Mouse (Mus musculus): Measurements from ENCODE around the gene Ipo4. TPM values are rescaled to one million over a fixed set of nuclear protein-coding genes. Genes with fewer than 3 reads are reported as not detected.

Gene Ipo4
- polyA plus RNA-seq, 1 experiment from 2014 or later, result 123 TPM

DNA sequence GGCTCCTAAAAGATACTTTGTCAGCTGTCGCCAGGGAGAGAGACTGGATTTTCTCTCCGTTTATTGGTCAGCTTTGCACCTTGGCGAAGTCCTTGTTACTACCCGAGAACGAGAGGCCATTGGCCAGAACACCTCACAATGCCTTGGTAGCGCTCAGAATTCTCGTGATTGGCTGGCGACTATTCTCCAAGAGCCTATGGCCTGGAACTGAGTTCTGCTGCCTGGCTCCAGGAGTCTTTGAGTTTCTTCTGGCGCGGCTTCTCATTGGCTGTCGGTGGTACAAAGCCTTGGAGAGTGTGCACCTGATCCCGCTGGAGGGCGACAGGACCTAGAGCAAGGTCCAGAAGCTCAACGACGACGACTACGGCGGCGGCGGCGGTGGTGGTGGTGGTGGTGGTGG is 17.9 kb downstream of the Ipo4 start, which contains the start of gene Rec8:
Rec8 (plus strand) TSS at position 216 of the 400 bp plus-strand sequence.
- H3K4me3 ChIP-seq, result peak within 1 kb of the TSS; percentile 36
- H3K4me1 ChIP-seq, result peaks cover 20% of the 10 kb centered on the region
- H3K27me3 ChIP-seq (ENCODE audit: poor library complexity, severe bottlenecking), result peaks cover 13% of the 10 kb centered on the region
- DNase-seq (ENCODE audit: extremely low spot score, low spot score), result peak; percentile 63
- peak within 1 kb of the TSS; percentile 42; the same call in 1 of the 2 replicates for H3K27ac ChIP-seq
- no peaks in the 10 kb centered on the region; the same call in 1 of the 2 replicates for H3K36me3 ChIP-seq (replicated peaks)
- 28% methylated on average over 21 of the region's 21 CpGs for WGBS
- no peaks in the 10 kb centered on the region for H3K9me3 ChIP-seq

DNA sequence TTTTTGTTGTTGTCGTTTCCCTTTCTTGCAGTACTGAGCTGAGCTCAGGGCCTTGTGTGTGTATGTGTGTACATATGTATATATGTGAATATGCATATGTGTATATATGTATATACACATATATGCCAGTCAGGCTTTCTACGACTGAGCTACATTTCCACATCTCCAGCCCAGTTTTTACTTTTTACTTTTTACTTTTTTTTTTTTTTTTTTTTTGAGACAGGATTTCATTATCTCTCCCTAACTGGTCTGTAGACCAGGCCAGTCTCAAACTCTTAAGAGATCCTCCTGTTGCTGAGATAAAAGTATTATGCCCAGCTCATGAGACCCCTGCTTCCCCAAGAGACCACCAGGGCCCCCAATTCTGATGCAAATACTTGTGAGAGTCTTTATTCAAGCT is 18.9 kb downstream of the Ipo4 start:
- Histone ChIP-seq H3K4me3 (no peak overlapping the region), H3K36me3 (replicated peaks) (no peaks in the 10 kb centered on the region), H3K27me3 (ENCODE audit: poor library complexity, severe bottlenecking) (peaks cover 13% of the 10 kb centered on the region), H3K27ac (no peak overlapping the region), H3K9me3 (no peaks in the 10 kb centered on the region), H3K4me1 (peaks cover 20% of the 10 kb centered on the region)
- no peak for DNase-seq (ENCODE audit: extremely low spot score, low spot score)
- 89% methylated on average over 2 of the region's 2 CpGs for WGBS

DNA sequence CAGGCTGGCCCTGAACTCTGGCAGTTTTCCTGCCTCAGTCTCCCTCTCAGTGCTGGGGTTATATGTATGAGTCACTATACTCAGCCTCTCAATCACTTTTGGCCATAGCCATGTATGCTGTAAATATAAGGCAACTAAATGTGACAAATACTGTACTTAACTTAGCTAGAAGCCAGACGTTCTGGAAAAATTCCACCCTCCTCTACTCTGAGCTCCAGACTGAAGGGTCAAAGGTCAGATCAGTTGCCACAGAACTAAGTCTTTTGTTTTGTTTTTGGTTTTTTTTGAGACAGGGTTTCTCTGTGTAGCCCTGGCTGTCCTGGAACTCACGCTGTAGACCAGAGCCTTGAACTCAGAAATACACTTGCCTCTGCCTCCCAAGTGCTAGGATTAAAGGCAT is 19.9 kb downstream of the Ipo4 start:
- H3K27me3 ChIP-seq (ENCODE audit: poor library complexity, severe bottlenecking), result peaks cover 13% of the 10 kb centered on the region
- no peak for DNase-seq (ENCODE audit: extremely low spot score, low spot score)

DNA sequence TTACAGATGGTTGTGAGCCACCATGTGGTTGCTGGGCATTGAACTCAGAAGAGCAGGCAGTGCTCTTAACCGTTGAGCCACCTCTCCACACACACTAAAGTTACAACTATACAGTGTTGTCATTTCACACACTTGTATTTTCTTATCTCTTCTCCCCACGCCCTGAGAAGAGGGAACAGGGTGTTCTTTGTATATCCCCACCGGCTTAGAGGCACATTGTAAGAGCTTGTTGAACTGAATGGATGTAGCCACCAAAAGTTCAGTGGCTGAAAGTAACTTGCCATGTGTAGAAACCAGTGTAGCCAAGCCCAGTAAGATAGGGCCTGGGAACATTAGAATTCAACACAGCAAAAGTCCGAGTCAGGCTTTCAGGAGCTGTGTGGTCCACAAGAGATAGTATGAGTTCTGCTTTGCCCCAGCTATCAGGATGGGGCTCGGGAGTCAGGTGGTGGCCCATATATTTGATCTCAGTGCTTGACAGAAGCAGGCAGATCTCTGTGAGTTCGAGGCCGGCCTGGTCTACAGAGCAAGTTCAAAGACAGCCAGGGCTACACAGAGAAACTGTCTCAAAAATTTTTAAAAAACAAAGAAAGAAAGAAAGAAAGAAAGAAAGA is 21.1 kb downstream of the Ipo4 start:
- DNase-seq (ENCODE audit: extremely low spot score, low spot score), result no peak
- Histone ChIP-seq H3K36me3 (replicated peaks) (peaks cover 9% of the 10 kb centered on the region), H3K27me3 (ENCODE audit: poor library complexity, severe bottlenecking) (peaks cover 13% of the 10 kb centered on the region), H3K9me3 (no peaks in the 10 kb centered on the region), H3K27ac (no peak overlapping the region), H3K4me3 (no peak overlapping the region), H3K4me1 (peaks cover 20% of the 10 kb centered on the region)
- 82% methylated on average over 7 of the region's 7 CpGs for WGBS

More for the DNA sequence above, 19.9 kb downstream of the Ipo4 start:
- peaks cover 20% of the 10 kb centered on the region for H3K4me1 ChIP-seq
- H3K9me3 ChIP-seq, result no peaks in the 10 kb centered on the region
- 50% methylated on average over 2 of the region's 2 CpGs for whole genome bisulfite sequencing
- H3K27ac ChIP-seq, result no peak overlapping the region
- H3K36me3 ChIP-seq (replicated peaks), result no peaks in the 10 kb centered on the region
- H3K4me3 ChIP-seq, result no peak overlapping the region

DNA sequence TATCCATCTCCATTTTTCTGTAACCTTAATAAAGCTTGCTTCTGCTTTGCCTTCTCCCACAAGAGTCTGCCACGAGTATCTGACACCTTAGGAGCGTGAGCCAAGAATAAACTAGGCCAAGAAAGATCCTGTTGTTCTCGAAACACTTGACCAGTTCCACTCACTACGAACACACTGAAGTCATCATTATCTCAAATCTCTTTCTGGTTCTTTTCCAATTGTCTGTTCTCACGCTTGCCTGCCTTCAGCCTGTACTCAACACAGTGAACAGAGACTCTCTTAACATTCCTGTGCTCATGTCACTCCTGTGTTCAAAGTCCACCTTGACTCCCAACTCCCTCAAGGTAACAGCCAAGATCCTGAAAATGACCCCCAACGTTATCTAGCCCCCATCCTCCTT is 22.4 kb downstream of the Ipo4 start:
- peaks cover 12% of the 10 kb centered on the region for H3K4me1 ChIP-seq
- H3K27me3 ChIP-seq (ENCODE audit: poor library complexity, severe bottlenecking), result peaks cover 4% of the 10 kb centered on the region; the same call in 1 of the 2 replicates
- peaks cover 22% of the 10 kb centered on the region for H3K36me3 ChIP-seq (replicated peaks)
- WGBS, result 84% methylated on average over 6 of the region's 6 CpGs
- no peak for DNase-seq (ENCODE audit: extremely low spot score, low spot score)
- H3K9me3 ChIP-seq, result no peaks in the 10 kb centered on the region
- H3K4me3 ChIP-seq, result no peak overlapping the region
- no peak overlapping the region for H3K27ac ChIP-seq

DNA sequence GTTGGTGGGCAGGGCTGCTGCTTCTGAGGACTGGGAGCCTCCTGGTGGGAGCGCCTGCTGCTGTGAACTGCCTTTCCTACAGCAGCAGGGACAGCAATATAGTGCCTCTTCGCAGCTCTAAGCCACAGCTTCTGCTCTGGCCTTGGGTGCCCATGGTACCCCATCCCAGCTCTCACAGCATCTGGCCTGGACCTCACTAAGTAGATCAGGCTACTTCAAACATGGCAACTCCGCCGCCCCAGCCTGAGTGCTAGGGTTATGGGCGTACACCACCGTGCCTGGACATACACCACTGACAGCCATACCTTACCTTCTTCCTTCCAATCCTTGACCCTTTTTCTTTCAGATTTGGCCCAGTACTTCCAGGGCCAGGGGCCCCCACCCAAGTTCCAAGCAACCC is 27.4 kb downstream of the Ipo4 start:
- no peak for DNase-seq (ENCODE audit: extremely low spot score, low spot score)
- Histone ChIP-seq H3K27ac (no peak overlapping the region), H3K27me3 (ENCODE audit: poor library complexity, severe bottlenecking) (no peaks in the 10 kb centered on the region), H3K4me3 (no peak overlapping the region), H3K36me3 (replicated peaks) (peaks cover 65% of the 10 kb centered on the region), H3K9me3 (no peaks in the 10 kb centered on the region), H3K4me1 (peaks cover 14% of the 10 kb centered on the region)
- 91% methylated on average over 6 of the region's 6 CpGs for WGBS

DNA sequence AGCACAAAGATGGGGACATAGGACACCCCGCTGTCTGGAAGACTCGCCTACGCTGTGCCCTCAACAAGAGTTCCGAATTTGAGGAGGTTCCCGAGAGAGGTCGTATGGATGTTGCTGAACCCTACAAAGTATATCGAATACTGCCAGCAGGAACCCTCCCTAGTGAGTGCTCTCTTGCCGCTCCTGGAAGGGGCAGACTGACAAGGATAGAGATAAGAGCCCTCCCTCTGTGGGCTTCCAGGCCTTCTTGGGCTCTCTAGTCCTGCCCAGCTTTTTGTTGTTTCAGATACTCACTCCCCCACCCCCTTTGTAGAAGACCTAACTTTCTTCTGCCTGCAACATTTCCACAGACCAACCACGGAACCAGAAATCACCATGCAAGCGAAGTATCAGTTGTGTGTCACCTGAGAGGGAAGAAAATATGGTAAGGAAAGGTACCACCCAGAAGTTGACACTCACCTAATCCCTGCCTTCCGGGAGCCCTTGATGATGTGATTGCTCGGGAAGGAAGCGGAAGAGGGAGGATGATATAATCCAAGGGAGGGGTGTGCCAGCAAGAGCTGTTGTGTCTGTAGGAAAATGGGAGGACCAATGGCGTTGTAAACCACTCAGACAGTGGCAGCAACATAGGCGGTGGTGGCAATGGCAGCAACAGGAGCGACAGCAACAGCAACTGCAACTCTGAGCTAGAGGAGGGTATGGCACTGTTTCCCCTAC is 29.9 kb downstream of the Ipo4 start:
- no peaks in the 10 kb centered on the region for H3K27me3 ChIP-seq (ENCODE audit: poor library complexity, severe bottlenecking)

DNA sequence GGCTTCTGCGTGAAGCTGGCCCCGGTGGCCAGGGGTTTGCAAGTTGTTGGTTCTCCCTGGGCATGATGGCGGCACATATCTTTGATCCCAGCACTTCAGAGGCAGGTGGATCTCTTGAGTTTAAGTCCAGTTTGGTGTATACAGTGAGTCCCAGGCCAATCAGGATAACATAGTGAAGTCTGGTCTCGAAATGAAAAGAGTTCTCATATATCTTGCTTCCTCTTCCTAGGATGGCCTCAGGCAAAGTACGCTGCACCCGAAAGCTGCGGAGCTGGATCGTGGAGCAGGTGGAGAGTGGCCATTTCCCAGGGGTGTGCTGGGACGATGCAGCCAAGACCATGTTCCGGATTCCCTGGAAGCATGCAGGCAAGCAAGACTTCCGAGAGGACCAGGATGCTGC is 30.9 kb downstream of the Ipo4 start:
- Histone ChIP-seq H3K9me3 (no peaks in the 10 kb centered on the region), H3K27me3 (ENCODE audit: poor library complexity, severe bottlenecking) (no peaks in the 10 kb centered on the region), H3K4me1 (peaks cover 15% of the 10 kb centered on the region), H3K27ac (no peak overlapping the region), H3K36me3 (replicated peaks) (peaks cover 92% of the 10 kb centered on the region), H3K4me3 (no peak overlapping the region; the same call in 1 of the 2 replicates)
- WGBS, result 93% methylated on average over 11 of the region's 11 CpGs
- no peak for DNase-seq (ENCODE audit: extremely low spot score, low spot score)

More for the DNA sequence above, 29.9 kb downstream of the Ipo4 start:
- Histone ChIP-seq H3K4me1 (peaks cover 15% of the 10 kb centered on the region), H3K36me3 (replicated peaks) (peaks cover 89% of the 10 kb centered on the region), H3K27ac (no peak overlapping the region), H3K9me3 (no peaks in the 10 kb centered on the region), H3K4me3 (no peak overlapping the region)
- no peak for DNase-seq (ENCODE audit: extremely low spot score, low spot score)
- WGBS, result 96% methylated on average over 16 of the region's 16 CpGs

DNA sequence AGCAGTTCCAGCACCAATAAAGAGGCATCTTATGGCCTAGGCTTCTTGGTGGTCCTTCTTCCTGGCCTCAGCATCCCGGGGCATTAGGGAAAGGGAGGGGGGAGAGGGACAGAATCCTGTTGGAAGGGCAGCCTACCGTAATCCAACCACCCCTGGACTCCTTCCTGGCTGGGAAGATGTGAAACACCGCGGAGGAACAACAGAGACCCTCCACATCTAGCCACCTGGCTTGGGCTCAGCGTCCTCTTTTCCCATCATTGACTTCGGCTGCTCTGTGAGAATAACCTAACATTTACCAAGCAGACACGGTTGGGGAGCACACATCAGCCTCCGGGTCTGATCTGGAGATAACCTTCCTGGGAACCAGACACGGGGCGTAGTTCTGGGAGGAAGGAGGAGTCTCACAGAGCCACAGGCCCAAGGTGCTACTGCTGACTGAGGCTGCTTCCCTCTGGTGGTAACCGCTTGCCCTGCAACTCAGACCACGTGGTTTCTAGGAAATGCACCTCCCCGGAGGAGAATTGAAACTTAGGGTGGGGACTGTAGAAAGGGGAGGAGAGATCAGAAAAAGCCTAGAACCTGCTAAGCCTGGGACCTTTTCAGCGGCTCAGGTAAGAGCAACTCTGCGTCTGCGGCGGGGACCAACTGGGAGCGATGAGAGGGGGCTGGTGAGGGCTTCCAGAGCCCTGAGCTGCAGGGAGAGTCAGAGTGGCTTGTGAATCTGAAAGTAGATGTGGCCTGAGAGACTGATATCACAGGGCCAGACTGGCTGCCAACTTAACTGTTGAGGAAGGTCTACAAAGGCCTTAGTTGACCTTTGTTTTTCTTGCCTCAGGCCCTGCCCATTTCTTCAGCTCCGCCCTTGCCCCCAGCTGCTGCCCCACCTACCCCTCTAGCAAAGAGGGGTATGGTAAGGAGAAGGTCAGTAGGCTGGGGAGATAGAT is 31.9 kb downstream of the Ipo4 start:
- H3K9me3 ChIP-seq, result no peaks in the 10 kb centered on the region
- no peaks in the 10 kb centered on the region for H3K27me3 ChIP-seq (ENCODE audit: poor library complexity, severe bottlenecking)
- peak overlapping the region; percentile 42 for H3K4me3 ChIP-seq
- peak; percentile 83 for DNase-seq (ENCODE audit: extremely low spot score, low spot score)
- H3K36me3 ChIP-seq (replicated peaks), result peaks cover 92% of the 10 kb centered on the region
- peaks cover 15% of the 10 kb centered on the region for H3K4me1 ChIP-seq
- H3K27ac ChIP-seq, result peak overlapping the region; percentile 78
- 23% methylated on average over 19 of the region's 19 CpGs for WGBS

DNA sequence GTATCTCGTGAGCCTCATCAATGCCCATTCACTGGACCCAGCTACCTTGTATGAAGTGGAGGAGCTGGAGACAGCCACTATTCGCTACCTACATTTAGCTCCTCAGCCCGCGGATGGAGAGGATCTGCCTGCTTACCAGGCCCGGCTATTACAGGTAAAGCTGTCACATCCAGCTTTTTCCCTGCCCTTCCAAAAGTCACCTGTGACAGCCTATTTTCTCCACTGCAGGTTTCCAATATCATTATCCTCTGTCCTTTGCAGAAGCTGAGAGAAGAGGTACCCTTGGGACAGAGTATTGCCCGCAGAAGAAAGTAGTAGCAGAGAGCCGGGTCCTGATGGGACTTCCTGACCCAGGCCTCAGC is 32.5 kb downstream of the Ipo4 start, which contains the start of gene Irf9:
Irf9 (plus strand) TSS at position 301 of the 362 bp plus-strand sequence.
- H3K27me3 ChIP-seq (ENCODE audit: poor library complexity, severe bottlenecking), result no peaks in the 10 kb centered on the region
- H3K4me1 ChIP-seq, result peaks cover 15% of the 10 kb centered on the region
- DNase-seq (ENCODE audit: extremely low spot score, low spot score), result no peak
- H3K27ac ChIP-seq, result peak within 1 kb of the TSS; percentile 78
- peak within 1 kb of the TSS; percentile 42 for H3K4me3 ChIP-seq
- no peaks in the 10 kb centered on the region for H3K9me3 ChIP-seq
- 89% methylated on average over 7 of the region's 7 CpGs for WGBS
- H3K36me3 ChIP-seq (replicated peaks), result peaks cover 92% of the 10 kb centered on the region

DNA sequence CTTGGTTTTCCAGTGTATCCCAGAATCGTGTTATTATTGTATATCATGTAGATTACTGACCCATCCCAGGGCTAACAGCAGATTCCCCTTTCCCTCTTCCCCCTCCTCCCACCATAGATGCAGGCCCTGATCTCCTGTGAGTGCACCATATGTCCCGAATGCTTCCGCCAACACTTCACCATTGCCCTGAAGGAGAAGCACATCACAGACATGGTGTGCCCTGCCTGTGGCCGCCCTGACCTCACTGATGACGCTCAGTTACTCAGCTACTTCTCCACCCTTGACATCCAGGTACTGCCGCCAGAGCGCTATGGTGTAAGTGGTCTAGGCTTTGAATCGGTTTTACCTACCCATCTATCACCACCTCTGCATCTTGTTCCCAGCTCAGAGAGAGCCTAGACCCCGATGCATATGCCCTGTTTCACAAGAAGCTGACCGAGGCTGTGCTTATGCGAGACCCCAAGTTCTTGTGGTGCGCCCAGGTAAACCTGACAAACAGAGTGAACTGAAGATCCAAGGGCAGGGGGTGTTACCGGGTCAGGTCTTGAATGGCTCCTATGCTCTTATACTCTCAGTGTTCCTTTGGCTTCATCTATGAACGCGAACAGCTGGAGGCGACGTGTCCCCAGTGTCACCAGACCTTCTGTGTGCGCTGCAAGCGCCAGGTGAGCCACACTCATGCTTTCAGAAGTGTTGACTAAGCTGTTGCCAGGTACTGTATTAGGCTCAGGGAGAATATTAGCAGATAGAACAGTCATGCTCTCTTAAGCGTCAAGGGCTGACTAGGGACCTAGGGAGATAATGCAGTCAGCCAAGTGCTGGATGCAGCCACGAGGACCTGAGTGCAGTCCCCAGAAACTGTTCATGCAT is 37.0 kb downstream of the Ipo4 start:
- Histone ChIP-seq H3K27me3 (ENCODE audit: poor library complexity, severe bottlenecking) (no peaks in the 10 kb centered on the region), H3K36me3 (replicated peaks) (peaks cover 97% of the 10 kb centered on the region), H3K27ac (no peak overlapping the region), H3K9me3 (no peaks in the 10 kb centered on the region), H3K4me1 (peaks cover 16% of the 10 kb centered on the region), H3K4me3 (no peak overlapping the region)
- DNase-seq (ENCODE audit: extremely low spot score, low spot score), result no peak
- WGBS, result 94% methylated on average over 21 of the region's 21 CpGs

All from forebrain, embryonic 10.5 days (tissue).